ENCODE assay signal across 8 mouse cellular contexts in genomic region chr14:34080321-34080997, GRCm38 (mm10). TPM values are rescaled to one million over a fixed set of nuclear protein-coding genes. Genes with fewer than 3 reads are reported as not detected.
DNase-seq lines count a peak whose midpoint lies in the region; ATAC-seq and TF ChIP-seq lines count a peak whose summit lies in the region.

No protein-coding gene starts in this region.

- no peak overlapping the region for H3K4me3 ChIP-seq in thymus, adult 2 months (ENCODE audit: control insufficient read depth, insufficient read depth, low read length)
- no peak overlapping the region for H3K4me3 ChIP-seq in midbrain, embryonic 13.5 days (replicated peaks)

- intact Hi-C loops in left cerebral cortex, postnatal 36 days (cut with DNase I), result loop anchor here (2.0 to 10.0 kb wide), 4 partner anchors 24 to 694 kb away; partner anchors contain the start of genes Mmrn2 and Sncg

- no peaks in the 10 kb centered on the region for H3K9me3 ChIP-seq in midbrain, embryonic 13.5 days

- 16% methylated on average over 11 of the region's 11 CpGs for WGBS in thymus, adult 2 months
- WGBS in midbrain, embryonic 13.5 days, result 12% methylated on average over 11 of the region's 11 CpGs

- TF ChIP-seq CTCF in thymus, adult 2 months (IDR thresholded peaks at IDR 0.05; ENCODE audit: borderline replicate concordance, control insufficient read depth, extremely low read depth, insufficient read depth, low read length, poor library complexity), result no peak

- no peaks in the 10 kb centered on the region for H3K4me1 ChIP-seq in thymus, adult 2 months (replicated peaks; ENCODE audit: control insufficient read depth, insufficient read depth, low read length)
- no peaks in the 10 kb centered on the region for H3K4me1 ChIP-seq in midbrain, embryonic 13.5 days (replicated peaks)

- no peak overlapping the region for H3K27ac ChIP-seq in thymus, adult 2 months (ENCODE audit: control insufficient read depth, insufficient read depth, low read length)
- H3K27ac ChIP-seq in midbrain, embryonic 13.5 days, result no peak overlapping the region

- TF ChIP-seq POLR2A in thymus, adult 2 months (IDR thresholded peaks at IDR 0.05; ENCODE audit: control insufficient read depth, extremely low read depth, insufficient read depth, low read length, poor library complexity), result no peak

- H3K36me3 ChIP-seq in thymus, adult 2 months (ENCODE audit: control insufficient read depth, insufficient read depth, low read length), result no peaks in the 10 kb centered on the region
- H3K36me3 ChIP-seq in midbrain, embryonic 13.5 days, result no peaks in the 10 kb centered on the region

- H3K9ac ChIP-seq in midbrain, embryonic 13.5 days (replicated peaks), result no peak overlapping the region

- peak; percentile 87 for ATAC-seq in midbrain, embryonic 13.5 days

- H3K27me3 ChIP-seq in thymus, adult 2 months (ENCODE audit: control insufficient read depth, insufficient read depth, low read length), result no peaks in the 10 kb centered on the region
- no peaks in the 10 kb centered on the region for H3K27me3 ChIP-seq in midbrain, embryonic 13.5 days

- DNase-seq in thymus, adult 2 months, result peak; percentile 14
- DNase-seq in thymus, adult 18-20 months, result no peak
- peak; percentile 73 for DNase-seq in embryo, embryonic 11.5 days (ENCODE audit: low read depth, low spot score)
- peak; percentile 52 to 75 for DNase-seq in gastrocnemius, postnatal 4 days (ENCODE audit: low spot score in 2 of 2)
- peak; percentile 39 for DNase-seq in kidney, adult 11 months
- DNase-seq in left cerebral cortex, postnatal 36 days (ENCODE audit: low spot score in 2 of 2), result peak; percentile 41 to 63
- peak; percentile 21 to 75 for DNase-seq in spleen, postnatal 4 days (ENCODE audit: low spot score in 2 of 2)

- no peak overlapping the region for H3K4me2 ChIP-seq in midbrain, embryonic 13.5 days (replicated peaks)

RNA-seq across cellular contexts. Expression of gene Anxa8, which starts 5.3 kb away (rescaled TPM):
- 4.9 and 6.2 TPM in 2 replicates for polyA plus RNA-seq in thymus, adult 2 months (2012; rRNA removed)
- 1 to 10 TPM; 2.2 to 3.1 TPM for total RNA-seq in gastrocnemius, postnatal 4 days (2021)
- under 1 TPM; 0.49 to 0.91 TPM for total RNA-seq in left cerebral cortex, postnatal 36 days (2021)
- not detected in 2 replicates for polyA plus RNA-seq in midbrain, embryonic 13.5 days (2015; fragmentation: Nextera tagmentation; extraction: Ambion mirVana)

RNA-seq across cellular contexts. Expression of gene A630023A22Rik, which starts 22.1 kb away (rescaled TPM):
- not detected in 2 replicates for polyA plus RNA-seq in thymus, adult 2 months (2012; rRNA removed)
- not detected for total RNA-seq in gastrocnemius, postnatal 4 days (2021)
- total RNA-seq in left cerebral cortex, postnatal 36 days (2021), result not detected
- polyA plus RNA-seq in midbrain, embryonic 13.5 days (2015; fragmentation: Nextera tagmentation; extraction: Ambion mirVana), result not detected in 2 replicates

RNA-seq across cellular contexts. Expression of gene Antxrl, which starts 28.0 kb away (rescaled TPM):
- polyA plus RNA-seq in thymus, adult 2 months (2012; rRNA removed), result 0.13 TPM in 1 of 2 replicates, not detected in the other
- total RNA-seq in gastrocnemius, postnatal 4 days (2021), result not detected
- total RNA-seq in left cerebral cortex, postnatal 36 days (2021), result not detected
- not detected in 2 replicates for polyA plus RNA-seq in midbrain, embryonic 13.5 days (2015; fragmentation: Nextera tagmentation; extraction: Ambion mirVana)

Comparison
In these comparisons a context has a peak if more than half of its experiments do, and no peak if none do; other contexts are left out.
1. DNase-seq: peak in thymus, adult 2 months (single experiment), embryo, embryonic 11.5 days (single experiment), gastrocnemius, postnatal 4 days (2 of 2), kidney, adult 11 months (single experiment), left cerebral cortex, postnatal 36 days (2 of 2) and spleen, postnatal 4 days (2 of 2); none in thymus, adult 18-20 months (0 of 2).